Mouse (Mus musculus): ENCODE results near the gene Mapkapk2. TPM values are rescaled to one million over a fixed set of nuclear protein-coding genes. Genes with fewer than 3 reads are reported as not detected.
A peak's percentile ranks its signal among the peaks of the same experiment; 100 is the strongest.

Gene Mapkapk2
- polyA plus RNA-seq, 1 experiment = 120 TPM

DNA sequence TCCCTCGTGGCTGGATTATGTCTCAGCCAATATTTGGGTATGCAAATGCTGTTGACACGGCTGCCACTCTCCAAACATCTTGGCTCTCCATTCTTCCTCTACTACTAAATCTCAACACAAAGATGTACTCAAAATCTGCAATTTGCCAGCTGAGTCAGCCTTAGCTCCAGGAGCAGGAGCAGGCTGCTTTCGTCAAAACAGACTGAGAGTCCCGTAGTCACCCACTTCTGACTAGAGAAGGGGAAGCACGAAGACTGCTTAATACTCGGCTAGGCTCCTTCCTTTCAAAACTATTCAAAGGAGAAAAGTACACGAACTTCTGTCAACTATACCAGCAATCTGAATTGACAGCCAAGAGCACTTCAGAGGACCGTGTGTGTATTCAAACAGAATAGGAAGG is 2.1 kb downstream of the Mapkapk2 start:
- H3K4me3 ChIP-seq (replicated peaks; ENCODE audit: extremely low read depth, low read depth, low read length) = peak overlapping the region; percentile 20
- 16% methylated on average over 8 of the region's 8 CpGs for WGBS
- peak; percentile 49 for DNase-seq
- TF ChIP-seq POLR2A (IDR thresholded peaks at IDR 0.05; ENCODE audit: borderline replicate concordance, extremely low read depth, low read depth, low read length) = no peak
- TF ChIP-seq CTCF (IDR thresholded peaks at IDR 0.05; ENCODE audit: insufficient read depth, low read length) = no peak
- peaks cover 27% of the 10 kb centered on the region for H3K4me1 ChIP-seq (ENCODE audit: control insufficient read depth, insufficient read depth, low read length)

DNA sequence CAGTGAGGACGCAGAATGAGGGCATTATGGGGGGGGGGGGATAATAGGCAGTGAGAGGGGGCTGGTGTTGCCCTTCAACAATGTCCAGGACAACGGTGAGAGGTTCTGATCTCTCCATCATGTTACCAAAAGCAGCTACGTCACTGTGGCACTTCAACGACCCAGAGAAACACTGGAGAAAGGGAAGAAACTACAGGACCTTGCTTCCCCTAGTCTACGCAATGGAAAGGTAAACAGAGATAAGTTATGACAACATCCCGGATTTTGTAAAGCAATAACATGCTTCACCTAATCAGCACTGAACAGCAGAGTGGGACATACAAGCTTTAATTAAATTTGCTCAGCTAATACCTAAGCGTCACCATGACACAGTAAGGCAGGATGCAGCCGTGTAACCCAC is 3.7 kb downstream of the Mapkapk2 start:
- Histone ChIP-seq H3K4me3 (replicated peaks; ENCODE audit: extremely low read depth, low read depth, low read length) (no peak overlapping the region), H3K4me1 (ENCODE audit: control insufficient read depth, insufficient read depth, low read length) (peaks cover 43% of the 10 kb centered on the region)
- 54% methylated on average over 8 of the region's 8 CpGs for WGBS
- no peak for DNase-seq
- TF ChIP-seq CTCF (IDR thresholded peaks at IDR 0.05; ENCODE audit: insufficient read depth, low read length) (no peak), POLR2A (IDR thresholded peaks at IDR 0.05; ENCODE audit: borderline replicate concordance, extremely low read depth, low read depth, low read length) (no peak)

DNA sequence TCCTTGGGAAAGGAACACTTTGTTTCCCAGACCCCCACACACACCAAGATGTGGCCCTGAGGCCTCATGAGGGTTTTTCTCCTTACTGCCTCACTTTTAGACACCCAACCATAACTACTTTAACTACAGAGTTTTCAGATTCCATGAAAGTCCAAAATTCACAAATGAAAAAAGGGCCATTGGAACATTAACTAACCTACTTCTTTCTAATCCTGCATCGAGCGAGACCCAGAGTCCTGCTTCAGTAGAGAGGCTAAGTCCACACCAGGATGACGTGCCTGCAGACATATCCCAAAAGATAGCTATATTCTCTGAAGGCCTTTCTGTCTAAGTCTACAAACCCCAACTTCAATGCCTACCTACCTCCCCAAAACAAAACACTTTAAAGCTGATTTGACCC is 4.8 kb downstream of the Mapkapk2 start:
- DNase-seq = no peak
- TF ChIP-seq POLR2A (IDR thresholded peaks at IDR 0.05; ENCODE audit: borderline replicate concordance, extremely low read depth, low read depth, low read length) = no peak
- TF ChIP-seq CTCF (IDR thresholded peaks at IDR 0.05; ENCODE audit: insufficient read depth, low read length) = no peak
- Histone ChIP-seq H3K4me3 (replicated peaks; ENCODE audit: extremely low read depth, low read depth, low read length) (no peak overlapping the region), H3K4me1 (ENCODE audit: control insufficient read depth, insufficient read depth, low read length) (peaks cover 51% of the 10 kb centered on the region)
- 83% methylated on average over 3 of the region's 3 CpGs for WGBS

DNA sequence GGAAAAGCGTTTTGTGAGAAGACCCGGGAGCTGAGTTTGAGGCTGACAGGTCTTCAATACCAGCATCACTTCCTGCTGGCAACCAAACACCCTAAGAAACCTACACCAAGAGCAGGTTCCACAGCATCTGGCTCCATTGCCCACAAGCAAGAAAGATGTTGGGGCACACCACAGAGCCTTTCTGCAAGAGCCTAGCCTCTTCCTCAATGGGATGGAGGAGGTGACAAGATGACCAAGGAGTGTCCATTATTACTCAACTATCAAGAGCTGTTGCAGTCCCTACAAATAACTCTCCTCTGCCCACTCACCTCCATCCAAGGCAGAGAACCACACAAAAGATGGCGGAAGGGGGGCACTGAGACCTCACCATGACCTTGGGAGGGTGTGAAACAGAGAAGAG is 5.5 kb downstream of the Mapkapk2 start:
- Histone ChIP-seq H3K4me1 (ENCODE audit: control insufficient read depth, insufficient read depth, low read length) (peaks cover 55% of the 10 kb centered on the region), H3K4me3 (replicated peaks; ENCODE audit: extremely low read depth, low read depth, low read length) (no peak overlapping the region)
- WGBS = 71% methylated on average over 3 of the region's 3 CpGs
- TF ChIP-seq CTCF (IDR thresholded peaks at IDR 0.05; ENCODE audit: insufficient read depth, low read length) = no peak
- no peak for TF ChIP-seq POLR2A (IDR thresholded peaks at IDR 0.05; ENCODE audit: borderline replicate concordance, extremely low read depth, low read depth, low read length)
- DNase-seq = no peak

GRCm38 (mm10) chr1:131091481-131091880 is 6.1 kb downstream of the Mapkapk2 start:
- H3K4me1 ChIP-seq (ENCODE audit: control insufficient read depth, insufficient read depth, low read length) = peaks cover 62% of the 10 kb centered on the region
- DNase-seq = no peak
- no peak overlapping the region for H3K4me3 ChIP-seq (replicated peaks; ENCODE audit: extremely low read depth, low read depth, low read length)
- WGBS = 72% methylated on average over 3 of the region's 3 CpGs
- TF ChIP-seq CTCF (IDR thresholded peaks at IDR 0.05; ENCODE audit: insufficient read depth, low read length) (no peak), POLR2A (IDR thresholded peaks at IDR 0.05; ENCODE audit: borderline replicate concordance, extremely low read depth, low read depth, low read length) (no peak)

DNA sequence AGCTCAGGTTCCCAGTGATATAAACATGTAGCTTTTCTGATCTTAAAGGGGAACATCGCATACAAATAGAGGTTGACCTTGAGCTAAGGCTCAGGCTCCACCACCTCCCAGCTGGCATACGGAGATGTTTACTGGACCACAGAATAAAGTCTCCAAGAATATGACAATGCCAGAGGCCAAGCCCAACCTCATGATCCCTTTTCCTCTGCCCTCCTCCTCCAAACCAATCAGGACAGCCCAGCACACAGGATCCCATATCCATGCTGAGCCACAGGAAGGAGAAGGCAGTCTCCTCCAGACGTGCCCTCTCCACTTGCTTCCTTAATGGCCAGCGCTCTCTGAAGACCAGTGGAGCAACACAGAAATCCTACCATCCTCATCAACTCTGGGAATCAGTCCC is 6.7 kb downstream of the Mapkapk2 start:
- 31% methylated on average over 4 of the region's 4 CpGs for WGBS
- TF ChIP-seq POLR2A (IDR thresholded peaks at IDR 0.05; ENCODE audit: borderline replicate concordance, extremely low read depth, low read depth, low read length) = no peak
- TF ChIP-seq CTCF (IDR thresholded peaks at IDR 0.05; ENCODE audit: insufficient read depth, low read length) = no peak
- H3K4me3 ChIP-seq (replicated peaks; ENCODE audit: extremely low read depth, low read depth, low read length) = no peak overlapping the region
- peaks cover 61% of the 10 kb centered on the region for H3K4me1 ChIP-seq (ENCODE audit: control insufficient read depth, insufficient read depth, low read length)
- DNase-seq = no peak

GRCm38 (mm10) chr1:131090261-131090660 is 7.4 kb downstream of the Mapkapk2 start:
- TF ChIP-seq POLR2A (IDR thresholded peaks at IDR 0.05; ENCODE audit: borderline replicate concordance, extremely low read depth, low read depth, low read length) (no peak), CTCF (IDR thresholded peaks at IDR 0.05; ENCODE audit: insufficient read depth, low read length) (no peak)
- WGBS = 29% methylated on average over 5 of the region's 5 CpGs
- peaks cover 59% of the 10 kb centered on the region for H3K4me1 ChIP-seq (ENCODE audit: control insufficient read depth, insufficient read depth, low read length)
- DNase-seq = no peak
- no peak overlapping the region for H3K4me3 ChIP-seq (replicated peaks; ENCODE audit: extremely low read depth, low read depth, low read length)

DNA sequence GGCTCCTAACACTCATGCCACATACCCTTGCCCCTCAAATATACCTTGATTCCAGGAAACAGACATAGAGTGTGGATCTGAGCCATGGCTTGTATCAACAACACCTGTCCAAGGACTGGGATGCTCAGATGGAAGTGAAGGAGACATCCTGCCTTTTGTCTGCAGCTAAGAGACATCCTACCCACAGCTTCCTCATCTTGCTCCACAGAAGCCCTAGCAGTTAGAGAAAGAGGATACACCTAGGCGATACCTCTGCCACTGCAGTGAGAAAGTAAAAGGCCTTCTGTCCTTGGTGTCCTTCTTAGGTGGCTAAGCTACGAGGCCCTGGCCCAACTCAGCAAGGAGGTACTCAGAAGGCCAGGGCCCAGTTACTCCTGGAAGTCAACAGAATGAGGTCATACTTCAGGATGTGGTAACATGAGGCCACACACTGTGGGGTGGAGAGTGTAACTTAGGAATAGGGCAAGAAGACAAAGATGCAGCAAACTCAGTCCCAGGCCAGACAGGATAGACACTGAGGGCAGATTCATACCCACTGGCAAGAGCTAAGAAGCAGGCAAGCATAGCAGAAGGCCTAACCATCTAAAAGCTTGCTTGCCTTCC is 8.0 kb downstream of the Mapkapk2 start:
- DNase-seq = no peak

GRCm38 (mm10) chr1:131088547-131088946 is 9.1 kb downstream of the Mapkapk2 start:
- Histone ChIP-seq H3K4me3 (replicated peaks; ENCODE audit: extremely low read depth, low read depth, low read length) (no peak overlapping the region), H3K4me1 (ENCODE audit: control insufficient read depth, insufficient read depth, low read length) (peaks cover 65% of the 10 kb centered on the region)
- DNase-seq = peak; percentile 46
- TF ChIP-seq CTCF (IDR thresholded peaks at IDR 0.05; ENCODE audit: insufficient read depth, low read length) = no peak
- no peak for TF ChIP-seq POLR2A (IDR thresholded peaks at IDR 0.05; ENCODE audit: borderline replicate concordance, extremely low read depth, low read depth, low read length)
- WGBS = 51% methylated on average over 11 of the region's 11 CpGs

More for the DNA sequence above, 8.0 kb downstream of the Mapkapk2 start:
- TF ChIP-seq POLR2A (IDR thresholded peaks at IDR 0.05; ENCODE audit: borderline replicate concordance, extremely low read depth, low read depth, low read length) = no peak
- TF ChIP-seq CTCF (IDR thresholded peaks at IDR 0.05; ENCODE audit: insufficient read depth, low read length) = no peak
- no peak overlapping the region for H3K4me3 ChIP-seq (replicated peaks; ENCODE audit: extremely low read depth, low read depth, low read length)
- WGBS = 46% methylated on average over 2 of the region's 2 CpGs
- H3K4me1 ChIP-seq (ENCODE audit: control insufficient read depth, insufficient read depth, low read length) = peaks cover 59% of the 10 kb centered on the region

DNA sequence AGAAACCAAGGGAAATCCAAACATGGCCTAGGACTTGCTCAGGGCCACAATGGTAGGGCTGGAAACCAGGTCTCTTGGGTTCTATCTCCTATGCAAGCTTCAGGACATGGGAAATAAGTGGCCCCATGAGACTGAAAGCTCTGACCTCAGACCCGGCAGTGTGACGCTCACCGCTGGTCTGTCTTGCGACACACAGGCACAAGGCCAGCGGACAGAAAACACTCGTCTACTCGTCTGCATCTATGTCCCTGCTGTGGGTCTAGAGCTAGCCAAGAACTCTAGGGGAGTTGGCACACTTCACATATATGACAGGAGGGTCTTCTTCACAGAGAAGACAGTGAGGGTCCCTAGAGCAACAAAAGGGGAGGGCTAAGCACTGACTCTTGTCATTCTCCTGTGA is 10.7 kb downstream of the Mapkapk2 start:
- Histone ChIP-seq H3K4me1 (ENCODE audit: control insufficient read depth, insufficient read depth, low read length) (peaks cover 59% of the 10 kb centered on the region), H3K4me3 (replicated peaks; ENCODE audit: extremely low read depth, low read depth, low read length) (no peak overlapping the region)
- TF ChIP-seq CTCF (IDR thresholded peaks at IDR 0.05; ENCODE audit: insufficient read depth, low read length) (no peak), POLR2A (IDR thresholded peaks at IDR 0.05; ENCODE audit: borderline replicate concordance, extremely low read depth, low read depth, low read length) (no peak)
- WGBS = 40% methylated on average over 7 of the region's 7 CpGs
- peak; percentile 56 for DNase-seq
